In genomic region chr2:4547003-4547662, GRCm38 (mm10) we compare ENCODE assay signal across 17 mouse cellular contexts.
DNase-seq lines count a peak whose midpoint lies in the region; ATAC-seq and TF ChIP-seq lines count a peak whose summit lies in the region.
"Had no signal": no experiment of that assay in that cellular context is flagged by ENCODE, and none has a peak within 500 bp of the region (broad histone marks: within the 10 kb centered on the region; RNA-seq: fewer than 3 reads in every experiment).

No protein-coding gene starts in this region.

- no peak for TF ChIP-seq POLR2A in liver, adult 2 months (IDR thresholded peaks at IDR 0.05; ENCODE audit: extremely low read depth, insufficient read depth, low read length)

- WGBS in liver, adult 2 months: 85% methylated on average over 5 of the region's 5 CpGs
- 85% methylated on average over 5 of the region's 5 CpGs for WGBS in liver, embryonic 12.5 days (ENCODE audit: insufficient replicate concordance)
- 25% methylated on average over 5 of the region's 5 CpGs for WGBS in limb, embryonic 15.5 days

- no peak overlapping the region for H3K4me3 ChIP-seq in liver, adult 2 months (ENCODE audit: insufficient read depth, low read depth, low read length)
- H3K4me3 ChIP-seq in liver, embryonic 12.5 days: no peak overlapping the region
- no peak overlapping the region for H3K4me3 ChIP-seq in limb, embryonic 15.5 days
- H3K4me3 ChIP-seq: gastrocnemius, adult 2 months; lung, embryonic 15.5 days; megakaryocyte, embryonic 14.5 days; neural tube, embryonic 13.5 days had no signal

- H3K4me1 ChIP-seq in liver, adult 2 months (ENCODE audit: control insufficient read depth, insufficient read depth, low read length): no peaks in the 10 kb centered on the region
- H3K4me1 ChIP-seq in liver, embryonic 12.5 days: peaks cover 29% of the 10 kb centered on the region
- peaks cover 21% of the 10 kb centered on the region for H3K4me1 ChIP-seq in limb, embryonic 15.5 days

- no peak for TF ChIP-seq CTCF in liver, adult 2 months (IDR thresholded peaks at IDR 0.05; ENCODE audit: low read depth, low read length)

- H3K27me3 ChIP-seq in liver, adult 2 months (ENCODE audit: control insufficient read depth, insufficient read depth, low read length): no peaks in the 10 kb centered on the region
- peaks cover 7% of the 10 kb centered on the region; the same call in 1 of the 2 replicates for H3K27me3 ChIP-seq in liver, embryonic 12.5 days (replicated peaks)
- H3K27me3 ChIP-seq in limb, embryonic 15.5 days: no peaks in the 10 kb centered on the region
- H3K27me3 ChIP-seq: lung, embryonic 15.5 days; neural tube, embryonic 13.5 days had no signal

- ATAC-seq in liver, embryonic 12.5 days: no peak
- ATAC-seq in limb, embryonic 15.5 days (ENCODE audit: insufficient number of reproducible peaks, low FRiP score, low TSS enrichment, low read depth): 0 out of 2 replicates have a peak, but pooled peaks have one; percentile 17
- ATAC-seq in frontal cortex, adult (ENCODE audit: low TSS enrichment): no peak

- H3K79me2 ChIP-seq in liver, adult 2 months (ENCODE audit: control insufficient read depth, insufficient read depth, low read length): no peaks in the 10 kb centered on the region

- no peak overlapping the region for H3K9ac ChIP-seq in liver, adult 2 months (ENCODE audit: low read depth, low read length)
- H3K9ac ChIP-seq in liver, embryonic 12.5 days: no peak overlapping the region
- H3K9ac ChIP-seq in limb, embryonic 15.5 days: no peak overlapping the region
- H3K9ac ChIP-seq: hindbrain, embryonic 14.5 days; lung, embryonic 15.5 days; neural tube, embryonic 13.5 days had no signal

- 0 out of 2 replicates have a peak overlapping the region, but pooled peaks have one; percentile 10 for H3K27ac ChIP-seq in liver, adult 2 months (replicated peaks; ENCODE audit: insufficient read depth, low read depth, low read length)
- no peak overlapping the region for H3K27ac ChIP-seq in liver, embryonic 12.5 days
- H3K27ac ChIP-seq in limb, embryonic 15.5 days: no peak overlapping the region
- H3K27ac ChIP-seq: gastrocnemius, adult 2 months; hindbrain, embryonic 14.5 days; lung, embryonic 15.5 days; neural tube, embryonic 13.5 days had no signal

- H3K4me2 ChIP-seq in liver, embryonic 12.5 days: no peak overlapping the region
- H3K4me2 ChIP-seq in limb, embryonic 15.5 days: no peak overlapping the region
- H3K4me2 ChIP-seq: hindbrain, embryonic 14.5 days; lung, embryonic 15.5 days; neural tube, embryonic 13.5 days had no signal

- H3K9me3 ChIP-seq in liver, embryonic 12.5 days (replicated peaks): no peaks in the 10 kb centered on the region
- no peaks in the 10 kb centered on the region for H3K9me3 ChIP-seq in limb, embryonic 15.5 days
- H3K9me3 ChIP-seq: lung, embryonic 15.5 days; megakaryocyte, embryonic 14.5 days; neural tube, embryonic 13.5 days had no signal

- no peak for DNase-seq in liver, adult 2 months (ENCODE audit: extremely low read depth, low read depth, low spot score)
- peak; percentile 52 for DNase-seq in kidney, adult 18-20 months
- DNase-seq in kidney, postnatal 14 days: peak; percentile 72
- no peak for DNase-seq in thymus, adult 18-20 months
- DNase-seq in frontal cortex, postnatal 25 days (ENCODE audit: low spot score in 2 of 2): no peak
- DNase-seq: adrenal gland, adult 2 months; cerebellum, adult 2 months; gastrocnemius, adult 2 months; liver; right cerebral cortex, postnatal 4 days had no signal

- no peaks in the 10 kb centered on the region for H3K36me3 ChIP-seq in liver, adult 2 months (ENCODE audit: control insufficient read depth, insufficient read depth, low read length)
- no peaks in the 10 kb centered on the region for H3K36me3 ChIP-seq in liver, embryonic 12.5 days
- peaks cover 35% of the 10 kb centered on the region for H3K36me3 ChIP-seq in limb, embryonic 15.5 days

Comparison
In these comparisons a context has a peak if more than half of its experiments do, and no peak if none do; other contexts are left out.
1. DNase-seq: peak in kidney, adult 18-20 months (single experiment) and kidney, postnatal 14 days (single experiment); none in liver, adult 2 months (single experiment), thymus, adult 18-20 months (0 of 2) and frontal cortex, postnatal 25 days (0 of 2).